Mouse (Mus musculus) limb, embryonic 10.5 days (tissue): ENCODE measurements at regions not wholly inside any gene's neighbourhood (a gene's known extent, or its start where the extent isn't known, plus 50 kb on each side); places are given as distances from the start of the nearest gene placed in this dataset.

Source experiments
- DNase-seq: peaks from one replicate; pipeline ENCODE4 v3.0.0-alpha.2; 2017; ENCODE audit warnings: low spot score
- H3K27ac ChIP-seq: fragments of 300-500 bp; sonication (generic); 2 replicates; pipeline ENCODE4 v1.5.1; 2016; ENCODE audit warnings: mild to moderate bottlenecking
- H3K27me3 ChIP-seq: fragments of 300-500 bp; sonication (generic); 2 replicates; pipeline ENCODE4 v1.6.1; 2016; ENCODE audit warnings: low read depth, mild to moderate bottlenecking; ENCODE audit not compliant: poor library complexity, severe bottlenecking
- H3K36me3 ChIP-seq: fragments of 300-500 bp; sonication (generic); 2 replicates; pipeline ENCODE4 v1.6.1; 2016; ENCODE audit warnings: mild to moderate bottlenecking, moderate library complexity
- H3K4me1 ChIP-seq: fragments of 300-500 bp; sonication (generic); 2 replicates; pipeline ENCODE4 v1.6.1; 2016
- H3K4me3 ChIP-seq: fragments of 300-500 bp; sonication (generic); 2 replicates; pipeline ENCODE4 v1.5.1; 2016; ENCODE audit warnings: mild to moderate bottlenecking, moderate library complexity
- H3K9me3 ChIP-seq: fragments of 300-500 bp; sonication (generic); replicated peaks from 2 replicates; pipeline ENCODE4 v1.6.1; 2016; ENCODE audit warnings: mild to moderate bottlenecking
- WGBS: fragments of 180-500 bp; shearing (Covaris S2); methylation state at CpG from one replicate; pipeline ENCODE4 v1.1.7; 2016; 5-methylcytosine and 5-hydroxymethylcytosine counted together

- no peak overlapping the region for H3K4me3 ChIP-seq
- 84% methylated on average over 3 of the region's 3 CpGs for WGBS
- H3K36me3 ChIP-seq: no peaks in the 10 kb centered on the region
- H3K4me1 ChIP-seq: peaks cover 4% of the 10 kb centered on the region; the same call in 1 of the 2 replicates
- no peaks in the 10 kb centered on the region for H3K27me3 ChIP-seq
- no peak overlapping the region for H3K27ac ChIP-seq
- no peaks in the 10 kb centered on the region for H3K9me3 ChIP-seq
- no peak for DNase-seq
Measured at GRCm38 (mm10) chr17:79147883-79148282, 96.2 kb downstream of the Qpct start.

GRCm38 (mm10) chr17:79144913-79145625, 93.4 kb downstream of the Qpct start:
- no peak for DNase-seq

GRCm38 (mm10) chr17:79143031-79143430, 91.3 kb downstream of the Qpct start:
- Histone ChIP-seq H3K4me3 (no peak overlapping the region), H3K27me3 (no peaks in the 10 kb centered on the region), H3K36me3 (no peaks in the 10 kb centered on the region), H3K9me3 (no peaks in the 10 kb centered on the region), H3K4me1 (peaks cover 4% of the 10 kb centered on the region; the same call in 1 of the 2 replicates), H3K27ac (no peak overlapping the region)
- 47% methylated on average over 1 of the region's 1 CpGs for WGBS
- DNase-seq: no peak

More at GRCm38 (mm10) chr17:79144913-79145625, 93.4 kb downstream of the Qpct start:
- no peak overlapping the region for H3K4me3 ChIP-seq
- H3K4me1 ChIP-seq: peaks cover 4% of the 10 kb centered on the region; the same call in 1 of the 2 replicates
- no peaks in the 10 kb centered on the region for H3K27me3 ChIP-seq
- no peaks in the 10 kb centered on the region for H3K36me3 ChIP-seq
- no peak overlapping the region for H3K27ac ChIP-seq
- WGBS: 50% methylated on average over 2 of the region's 2 CpGs
- H3K9me3 ChIP-seq: no peaks in the 10 kb centered on the region
